Mouse (Mus musculus): ENCODE measurements around the gene Plek2. TPM values are rescaled to one million over a fixed set of nuclear protein-coding genes. Genes with fewer than 3 reads are reported as not detected.

The Plek2 gene
- total RNA-seq, 1 experiment from 2014 or later, result not detected

Other genes starting within 250 kb of the Plek2 start
- 0.47 TPM in 1 of 2 replicates, not detected in the other for gene Fam71d, start 215.4 kb downstream of the Plek2 start, total RNA-seq (2017)
- gene Mpp5, start 158.1 kb downstream of the Plek2 start, total RNA-seq (2017), result 44.6 and 54.4 TPM in 2 replicates
- gene Atp6v1d, start 45.3 kb downstream of the Plek2 start, total RNA-seq (2017), result 62.0 and 62.1 TPM in 2 replicates
- gene Eif2s1, start 45.1 kb downstream of the Plek2 start, total RNA-seq (2017), result 31.0 and 36.7 TPM in 2 replicates
- gene Tmem229b, start 100.7 kb upstream of the Plek2 start, total RNA-seq (2017), result 59.5 and 85.9 TPM in 2 replicates
- gene Plekhh1, start 122.2 kb upstream of the Plek2 start, total RNA-seq (2017), result 0.58 TPM in 1 of 2 replicates, not detected in the other
- gene Pigh, start 182.7 kb upstream of the Plek2 start, total RNA-seq (2017), result 6.1 and 9.7 TPM in 2 replicates
- 151 and 165 TPM in 2 replicates for gene Arg2, start 223.8 kb upstream of the Plek2 start, total RNA-seq (2017)